Mouse (Mus musculus): ENCODE results near the gene Wdr11. TPM values are rescaled to one million over a fixed set of nuclear protein-coding genes. Genes with fewer than 3 reads are reported as not detected.

Gene Wdr11
- total RNA-seq, 2 experiments from 2014 or later = 15.5 to 15.8 TPM

GRCm38 (mm10) chr7:129680534-129681210, 89.0 kb downstream of the Wdr11 start:
- DNase-seq (ENCODE audit: low spot score) = no peak

DNA sequence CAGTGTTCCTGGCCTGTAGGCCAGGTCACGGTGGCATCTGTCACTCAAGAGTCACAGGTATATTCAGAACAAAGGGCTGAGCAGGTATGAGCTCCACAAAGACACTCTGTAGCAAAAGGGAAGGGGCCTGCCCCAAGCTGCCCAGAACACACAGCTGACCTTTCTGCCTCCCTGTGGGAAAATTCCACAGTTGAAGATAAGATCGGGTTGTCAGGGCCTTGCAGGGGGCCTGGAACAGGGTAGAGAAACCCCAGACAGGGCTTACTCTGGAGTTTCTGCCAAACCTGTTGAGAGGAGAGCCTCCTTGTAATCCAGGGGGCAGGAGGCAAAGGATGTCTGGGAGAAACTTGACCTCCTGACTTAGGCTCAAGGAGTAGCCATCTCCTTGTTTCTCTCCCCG, 90.9 kb downstream of the Wdr11 start:
- DNase-seq (ENCODE audit: low spot score) = no peak

DNA sequence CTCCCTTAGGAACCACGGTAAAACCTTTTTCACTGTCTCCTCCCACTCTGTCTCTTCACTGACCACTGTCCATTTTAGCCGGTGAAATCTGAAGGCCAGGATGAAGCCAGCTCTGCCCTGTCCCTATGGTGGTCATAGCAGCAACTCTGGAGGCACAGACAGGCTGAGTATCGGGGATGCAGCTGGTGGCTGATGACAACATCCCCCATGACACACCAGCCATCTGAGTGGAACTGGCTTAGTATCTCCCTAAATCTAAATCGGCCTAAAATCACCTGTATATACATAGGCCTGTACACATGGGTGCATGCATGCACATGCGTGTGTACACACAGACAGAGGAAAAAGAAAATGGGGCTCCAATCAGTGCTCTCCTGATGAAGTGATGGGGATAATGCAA, 93.7 kb downstream of the Wdr11 start:
- no peak for DNase-seq (ENCODE audit: low spot score)

Data from gastrocnemius, adult 18-20 months (tissue).